Mouse (Mus musculus): ENCODE results near the gene Mrgpra4. TPM values are rescaled to one million over a fixed set of nuclear protein-coding genes. Genes with fewer than 3 reads are reported as not detected.

Mrgpra4 gene
- total RNA-seq (2023): not detected

DNA sequence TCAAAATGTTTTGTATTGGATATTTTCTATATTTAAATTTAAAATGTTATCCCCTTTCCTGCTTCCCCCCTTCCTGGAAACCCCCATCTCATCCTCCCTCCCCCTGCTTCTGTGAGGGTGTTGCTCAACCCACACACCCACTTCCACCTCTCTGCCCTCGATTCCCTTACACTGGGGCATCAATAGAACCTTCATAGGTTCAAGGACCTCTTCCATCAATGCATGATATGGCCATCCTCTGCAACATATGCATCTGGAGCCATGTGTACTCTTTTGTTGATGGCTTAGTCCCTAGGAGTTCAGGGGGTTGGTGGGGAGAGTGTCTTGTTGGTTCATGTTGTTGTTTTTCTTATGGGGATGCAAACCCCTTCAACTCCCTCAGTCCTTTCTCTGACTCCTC is at the start of gene Mrgpra4:
Mrgpra4 (minus strand) TSS at position 101 of the 400 bp plus-strand sequence.

GRCm38 (mm10) chr7:48027497-48027896 is 45.6 kb upstream of the Mrgpra4 start, which contains the start of gene Mrgprx1:
TSS of gene Mrgprx1 (minus strand) at chr7:48027597.

Other genes starting within 250 kb of the Mrgpra4 start
- not detected for gene Mrgprx1, start 45.5 kb upstream of the Mrgpra4 start, total RNA-seq (2023)
- not detected for gene Mrgprb5, start 186.9 kb upstream of the Mrgpra4 start, total RNA-seq (2023)
- gene Mrgprb4, start 217.2 kb upstream of the Mrgpra4 start, total RNA-seq (2023): not detected